Mouse (Mus musculus): ENCODE data around the gene Ntrk2.

DNA sequence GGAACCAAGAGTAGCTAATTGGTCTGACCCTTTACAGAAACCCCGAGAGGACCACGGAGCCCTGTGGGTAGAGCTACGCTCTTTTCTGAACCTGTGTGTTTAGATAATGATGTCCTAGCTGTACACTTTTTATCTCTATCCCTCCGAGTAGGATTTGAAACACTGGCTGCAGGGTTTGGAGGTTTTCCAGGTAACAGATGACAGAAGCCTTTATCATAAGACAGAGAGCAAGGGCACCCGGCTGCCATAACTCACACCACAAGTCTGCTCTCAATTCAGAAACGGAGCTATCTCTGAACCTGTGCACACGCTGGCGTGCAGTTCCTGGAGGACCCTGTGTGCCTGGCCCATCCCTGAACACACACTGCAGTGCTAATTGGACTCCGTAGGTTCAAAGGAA, 221.1 kb downstream of the Ntrk2 start:
- TF ChIP-seq CTCF (IDR thresholded peaks at IDR 0.05; ENCODE audit: extremely low read depth, insufficient read depth, low read length) (no peak), POLR2A (IDR thresholded peaks at IDR 0.05; ENCODE audit: extremely low read depth, insufficient read depth, low read length) (no peak)
